Mouse (Mus musculus) gastrocnemius, adult 2 months (tissue): ENCODE measurements around the gene Car10. TPM values are rescaled to one million over a fixed set of nuclear protein-coding genes. Genes with fewer than 3 reads are reported as not detected.
A peak's percentile ranks its signal among the peaks of the same experiment; 100 is the strongest.

Source experiments
- DNase-seq: peaks from one replicate; pipeline ENCODE4 v3.0.0; 2022
- H3K27ac ChIP-seq: fragments of 200-600 bp; 2 replicates; pipeline ENCODE4 v1.8.1; 2022; ENCODE audit warnings: mild to moderate bottlenecking
- H3K4me3 ChIP-seq: fragments of 200-600 bp; 2 replicates; pipeline ENCODE4 v1.8.1; 2022; ENCODE audit warnings: mild to moderate bottlenecking, moderate library complexity
- CTCF ChIP-seq: fragments of 200-600 bp; IDR thresholded peaks from 2 replicates; pipeline ENCODE4 v1.8.1; 2022; ENCODE audit warnings: antibody characterized with exemption, mild to moderate bottlenecking, moderate library complexity
- intact Hi-C: fragments of 180-260 bp; cut with DNase I; formaldehyde crosslinking; loops from one replicate; pipeline ENCODE4 v1.15.1; 2025
- long read RNA-seq, 2 experiments: library from polyadenylated mRNA; stranded (forward); transcript quantifications; one replicate each; pipeline ENCODE4 v2.0.0; 2021
- total RNA-seq, 2 experiments: library from RNA; stranded (reverse); gene quantifications; 2 replicates each; pipeline ENCODE4 v1.2.3; 2021

Gene Car10
- total RNA-seq, result not detected
- long read RNA-seq, experiment 1, result 0 reads
- long read RNA-seq, experiment 2, result 0 reads

DNA sequence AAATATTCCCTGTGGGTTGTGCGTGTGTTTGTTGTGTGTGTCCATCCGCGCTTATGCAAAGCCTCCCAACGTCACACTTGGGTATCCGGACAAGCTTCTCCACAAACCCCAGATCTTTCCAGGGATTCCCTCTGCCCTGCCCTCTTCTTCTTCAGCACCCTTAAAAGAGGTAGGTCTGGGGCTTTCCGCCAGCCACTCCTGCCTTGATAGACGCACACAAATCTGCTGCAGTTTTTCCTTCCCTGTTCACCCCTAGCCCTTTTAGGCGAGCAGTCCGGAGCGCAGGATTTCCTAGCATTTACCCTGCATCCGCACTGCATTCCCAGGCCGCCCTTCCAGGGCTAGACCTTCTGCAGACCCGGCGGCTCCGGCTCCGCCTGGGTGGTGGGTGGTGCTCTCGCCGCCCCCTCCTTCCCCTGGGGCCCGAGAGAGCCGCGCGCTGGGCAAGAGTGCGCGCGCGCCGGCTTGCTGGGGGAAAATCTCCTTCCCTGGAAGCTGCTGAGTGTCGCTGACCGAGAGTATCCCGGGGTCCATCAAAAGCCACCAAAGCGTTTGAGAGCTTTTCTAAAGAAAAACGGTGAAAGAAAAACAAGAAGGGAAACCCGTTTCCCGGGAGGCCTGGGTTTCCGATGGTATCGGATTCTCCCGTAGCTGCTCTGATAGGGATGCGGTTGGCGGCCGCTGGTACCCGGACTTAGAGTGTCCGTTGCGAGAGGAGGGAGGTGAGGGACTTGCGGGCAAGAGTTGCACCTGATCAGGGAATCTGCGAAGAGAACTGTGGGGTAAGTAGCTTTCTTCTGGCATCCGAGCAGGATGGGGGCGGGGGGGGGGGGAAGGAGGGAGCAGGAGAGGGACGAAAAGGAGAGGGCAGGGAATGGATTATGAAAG, at the start of gene Car10:
TSS of gene Car10 (plus strand) at position 88 of the 888 bp plus-strand sequence.
- DNase-seq, result no peak
- intact Hi-C loops, result no loop called here
- Histone ChIP-seq H3K27ac (no peak within 1 kb of the TSS), H3K4me3 (peak within 1 kb of the TSS; percentile 48)
- TF ChIP-seq CTCF, result no peak

DNA sequence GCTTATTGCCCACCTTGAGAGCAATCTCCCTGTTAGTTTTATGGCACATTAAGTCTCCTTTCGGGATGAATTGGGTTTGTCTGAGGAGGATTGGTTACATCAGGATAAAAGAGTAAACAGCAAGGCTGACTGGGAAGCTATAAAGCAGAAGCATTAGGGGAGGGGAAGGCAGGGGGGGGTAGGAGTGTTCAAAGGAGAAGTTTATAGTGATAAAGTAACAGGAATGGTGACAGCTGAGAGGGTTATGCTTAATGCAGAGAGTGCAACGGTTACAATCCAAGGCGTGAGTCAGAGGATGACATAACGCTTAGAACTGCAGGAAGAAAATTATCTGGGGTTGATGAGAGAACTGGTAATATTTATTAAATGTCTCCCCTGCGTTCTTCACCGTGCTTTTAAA, 32.8 kb upstream of the Car10 start:
- Histone ChIP-seq H3K4me3 (no peak overlapping the region), H3K27ac (no peak overlapping the region)
- intact Hi-C loops, result no loop called here
- DNase-seq, result no peak
- no peak for TF ChIP-seq CTCF

DNA sequence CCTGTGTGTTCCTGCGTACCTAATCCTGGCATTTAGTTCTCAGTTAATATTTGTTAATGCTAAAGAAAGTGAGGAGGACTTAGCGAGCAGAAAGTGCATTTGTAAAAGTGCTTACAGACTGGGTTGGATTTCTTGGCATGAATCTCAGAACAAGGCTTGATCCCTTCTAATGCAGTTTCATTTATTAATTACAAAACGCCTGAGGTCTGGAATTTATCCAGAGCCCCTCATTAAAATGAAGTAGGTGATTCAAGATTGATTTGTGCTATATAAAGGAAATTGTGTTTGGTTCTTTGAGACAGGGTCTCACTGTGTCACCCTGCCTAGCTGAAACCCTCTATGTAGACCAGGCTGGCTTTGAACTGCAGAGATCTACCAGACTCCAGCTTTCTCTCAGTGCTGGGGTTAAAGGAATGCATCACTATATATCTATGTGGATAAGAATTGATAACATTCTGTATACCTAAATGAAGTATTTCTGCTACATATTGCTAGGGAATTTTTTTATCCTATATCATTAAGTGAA, 32.1 kb upstream of the Car10 start:
- DNase-seq, result no peak
- no peak for TF ChIP-seq CTCF
- intact Hi-C loops, result no loop called here

DNA sequence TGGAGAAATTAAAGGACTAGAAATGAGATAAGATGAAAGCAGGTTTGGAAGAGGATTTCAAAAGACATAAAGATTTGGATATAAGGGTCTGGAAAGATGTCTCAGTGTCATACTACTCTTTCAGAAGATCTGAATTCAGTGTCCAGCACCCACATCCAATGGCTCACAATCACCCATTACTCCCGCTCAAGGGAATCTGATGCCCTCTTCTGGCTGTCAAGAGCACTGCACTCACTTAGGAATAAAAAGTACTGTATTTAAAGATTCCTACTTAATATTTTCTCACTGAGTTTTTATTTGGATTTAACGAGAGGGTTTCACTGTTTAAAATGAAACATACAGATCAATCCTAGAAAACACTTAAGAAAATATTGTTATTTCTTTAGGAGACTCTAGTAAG, 2.2 kb upstream of the Car10 start:
- intact Hi-C loops, result no loop called here
- no peak for DNase-seq
- peak; percentile 2; the same call in 1 of the 2 replicates for TF ChIP-seq CTCF

More for the DNA sequence above, 32.1 kb upstream of the Car10 start:
- Histone ChIP-seq H3K27ac (no peak overlapping the region), H3K4me3 (no peak overlapping the region)

DNA sequence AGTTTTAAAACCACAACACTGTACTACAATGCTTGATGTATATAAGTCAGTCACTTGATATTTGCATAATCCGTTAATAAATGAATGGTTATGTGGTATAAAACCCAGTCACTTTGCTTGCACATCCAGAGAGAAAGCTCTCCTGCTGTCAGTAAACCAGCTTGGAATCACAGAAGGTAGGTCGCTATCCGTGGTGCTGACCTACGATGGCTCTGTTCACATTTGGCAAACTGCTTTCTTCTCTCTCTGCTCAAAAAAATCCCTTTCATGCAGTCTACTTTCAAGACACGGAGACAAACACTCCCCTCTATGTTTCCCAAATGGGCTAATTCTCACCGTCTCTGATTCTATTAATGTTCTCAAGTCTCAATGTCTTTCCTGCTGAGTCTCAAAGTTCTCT, 827 bp upstream of the Car10 start:
- DNase-seq, result no peak
- Histone ChIP-seq H3K4me3 (no peak overlapping the region), H3K27ac (no peak overlapping the region)
- TF ChIP-seq CTCF, result no peak
- intact Hi-C loops, result no loop called here

More for the DNA sequence above, 2.2 kb upstream of the Car10 start:
- no peak overlapping the region for H3K27ac ChIP-seq
- no peak overlapping the region for H3K4me3 ChIP-seq

DNA sequence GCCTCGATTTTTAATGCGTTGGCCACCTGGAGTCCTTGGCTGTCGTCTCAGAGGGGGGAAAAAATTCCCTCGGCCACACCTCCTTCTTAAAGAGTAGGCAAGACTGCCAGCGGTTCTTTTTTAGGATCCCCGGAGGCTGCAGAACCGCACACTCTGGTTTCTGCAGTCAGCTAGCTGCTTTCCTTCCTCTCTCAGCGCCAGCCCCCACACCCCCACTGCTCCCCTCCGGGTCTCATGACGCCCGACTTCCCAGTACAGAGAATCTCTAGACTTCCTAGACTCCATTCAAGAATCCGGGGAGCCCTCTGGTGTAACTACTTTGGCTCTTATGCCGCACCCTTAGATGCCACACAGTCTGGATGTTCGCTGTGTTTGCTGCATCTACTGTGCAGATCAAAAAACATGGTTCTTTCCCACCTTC, 387 bp upstream of the Car10 start:
- no peak for TF ChIP-seq CTCF
- no peak for DNase-seq
- H3K27ac ChIP-seq, result no peak overlapping the region
- intact Hi-C loops, result no loop called here
- no peak overlapping the region for H3K4me3 ChIP-seq

DNA sequence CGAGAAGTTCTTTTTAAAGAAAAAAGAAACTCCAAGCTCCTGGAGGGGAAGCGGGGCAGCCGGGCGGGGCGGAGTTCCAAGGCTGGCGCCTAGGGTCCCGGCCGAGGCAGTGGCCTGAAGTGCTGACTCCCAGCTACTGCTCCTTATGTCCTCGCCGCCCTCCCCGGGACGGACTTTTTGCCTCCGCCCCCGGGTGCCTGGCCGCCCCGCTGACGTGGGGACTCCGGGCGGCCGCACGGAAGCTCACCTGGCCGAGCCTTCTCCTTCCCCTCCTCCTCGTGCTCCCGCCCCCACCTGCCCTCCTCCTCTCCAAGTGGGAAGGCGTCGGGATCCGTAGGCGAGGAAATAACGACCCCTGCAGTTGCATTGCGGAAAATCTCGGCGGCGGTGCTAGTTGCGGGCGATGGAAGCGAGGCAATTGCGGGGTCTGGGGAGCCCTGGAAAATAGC, 1.1 kb downstream of the Car10 start:
- no peak for TF ChIP-seq CTCF
- intact Hi-C loops, result no loop called here
- peak overlapping the region; percentile 48 for H3K4me3 ChIP-seq
- DNase-seq, result no peak
- no peak overlapping the region for H3K27ac ChIP-seq

DNA sequence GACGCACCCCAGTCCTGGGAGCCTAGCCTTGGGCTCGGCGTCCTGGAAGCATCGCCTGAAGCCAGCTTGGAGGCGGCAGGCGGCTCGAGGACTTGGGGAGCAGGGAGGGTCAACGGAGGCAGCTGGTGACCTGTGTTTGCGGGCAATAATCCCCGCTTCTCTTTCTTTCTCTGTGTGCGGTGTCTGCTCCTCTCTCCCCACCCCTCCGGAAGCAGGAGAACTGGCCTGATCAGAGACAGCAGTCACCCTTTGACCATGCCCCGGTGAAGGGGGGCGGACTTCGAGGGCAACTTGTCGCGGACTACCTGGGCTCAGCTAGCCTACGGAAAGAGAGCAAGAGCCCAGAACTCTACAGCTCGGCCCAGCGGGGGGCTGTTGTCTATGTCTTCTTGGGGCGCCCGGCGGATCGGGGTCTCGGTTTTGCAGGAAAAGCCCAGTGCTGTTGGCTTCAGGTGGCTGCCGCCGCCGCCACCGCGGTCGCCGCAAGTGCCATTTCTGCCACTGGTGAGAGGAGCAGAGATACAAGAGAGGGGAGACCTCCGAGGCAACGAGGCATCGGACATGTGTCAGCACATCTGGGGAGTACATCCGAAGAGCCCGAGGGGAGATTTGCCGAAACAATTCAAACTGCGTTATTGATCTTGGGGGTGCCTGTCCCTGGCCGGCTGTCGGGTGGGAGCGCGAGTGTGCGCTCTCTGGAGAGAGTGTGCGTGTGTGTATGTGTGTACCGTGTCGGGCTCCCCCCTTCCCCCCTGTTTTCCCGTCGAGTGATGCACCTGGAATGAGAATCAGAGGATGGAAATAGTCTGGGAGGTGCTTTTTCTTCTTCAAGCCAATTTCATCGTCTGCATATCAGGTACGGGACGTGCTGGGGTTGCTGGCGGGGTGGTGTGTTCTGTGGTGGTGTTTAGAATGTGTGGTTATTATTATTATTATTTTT, 1.9 kb downstream of the Car10 start:
- no peak for DNase-seq
- TF ChIP-seq CTCF, result no peak
- intact Hi-C loops, result no loop called here
- Histone ChIP-seq H3K4me3 (peak overlapping the region; percentile 48), H3K27ac (no peak overlapping the region)

DNA sequence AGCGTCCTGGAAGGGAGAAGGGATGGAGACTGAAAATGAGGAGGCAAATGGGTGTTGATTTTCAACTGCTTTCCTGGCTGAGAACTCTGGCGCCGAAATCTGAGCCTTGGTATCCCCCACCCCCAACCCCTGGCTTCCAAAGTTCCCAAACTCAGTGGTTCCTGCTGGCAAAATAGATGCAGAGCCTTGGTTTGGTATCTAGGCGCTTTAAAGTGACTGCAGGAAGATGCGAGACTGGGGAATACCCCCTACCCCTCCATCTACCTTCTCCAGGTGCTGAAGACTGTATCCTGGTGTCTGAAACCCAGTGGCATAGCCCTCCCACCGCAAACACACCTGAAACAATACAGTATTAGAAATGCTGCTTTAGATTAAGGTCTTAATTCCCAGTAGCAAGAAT, 2.8 kb downstream of the Car10 start:
- intact Hi-C loops, result no loop called here
- no peak overlapping the region for H3K4me3 ChIP-seq
- TF ChIP-seq CTCF, result no peak
- DNase-seq, result no peak
- H3K27ac ChIP-seq, result no peak overlapping the region

DNA sequence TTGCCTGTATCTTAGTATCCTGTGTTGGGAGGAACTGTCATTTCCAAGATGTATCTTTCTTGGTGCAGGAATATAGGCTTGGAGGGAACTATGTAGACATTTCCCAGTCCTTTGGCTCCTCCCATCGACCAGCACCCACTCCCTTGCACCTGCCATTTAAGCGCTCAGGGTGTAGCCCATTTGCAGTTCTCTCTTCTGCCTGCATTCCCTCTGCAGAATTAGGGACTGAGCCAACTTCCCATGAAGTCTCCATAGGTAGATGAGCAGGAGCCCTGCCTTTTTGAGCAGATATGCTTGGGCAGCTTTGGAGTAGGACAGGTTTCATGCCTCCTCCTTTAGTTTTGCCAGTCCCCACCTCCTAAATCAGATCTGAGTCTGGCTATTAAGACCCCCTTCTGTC, 3.3 kb downstream of the Car10 start:
- DNase-seq, result no peak
- H3K27ac ChIP-seq, result no peak overlapping the region
- no peak for TF ChIP-seq CTCF
- intact Hi-C loops, result no loop called here
- H3K4me3 ChIP-seq, result no peak overlapping the region

DNA sequence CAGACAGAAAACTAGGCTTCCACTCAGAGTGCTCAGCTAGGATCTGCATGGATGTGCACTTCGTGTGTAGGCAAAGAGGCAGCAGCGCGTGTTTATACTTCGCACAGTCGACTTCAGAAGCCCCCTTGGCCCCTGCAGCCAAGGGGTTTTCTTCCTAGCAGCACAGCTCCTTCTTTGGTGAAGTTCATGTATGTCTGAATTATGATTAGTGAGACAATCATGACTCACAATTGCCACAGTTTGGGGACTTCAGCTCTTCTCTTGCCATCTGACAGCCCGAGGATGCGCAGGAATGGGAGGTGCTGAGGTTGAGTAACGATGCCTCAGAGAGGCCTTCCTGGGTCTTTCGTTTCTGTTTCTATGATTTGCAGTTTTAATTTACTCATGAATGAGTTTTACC, 4.5 kb downstream of the Car10 start:
- intact Hi-C loops, result no loop called here
- Histone ChIP-seq H3K4me3 (no peak overlapping the region), H3K27ac (no peak overlapping the region)
- no peak for DNase-seq
- no peak for TF ChIP-seq CTCF

DNA sequence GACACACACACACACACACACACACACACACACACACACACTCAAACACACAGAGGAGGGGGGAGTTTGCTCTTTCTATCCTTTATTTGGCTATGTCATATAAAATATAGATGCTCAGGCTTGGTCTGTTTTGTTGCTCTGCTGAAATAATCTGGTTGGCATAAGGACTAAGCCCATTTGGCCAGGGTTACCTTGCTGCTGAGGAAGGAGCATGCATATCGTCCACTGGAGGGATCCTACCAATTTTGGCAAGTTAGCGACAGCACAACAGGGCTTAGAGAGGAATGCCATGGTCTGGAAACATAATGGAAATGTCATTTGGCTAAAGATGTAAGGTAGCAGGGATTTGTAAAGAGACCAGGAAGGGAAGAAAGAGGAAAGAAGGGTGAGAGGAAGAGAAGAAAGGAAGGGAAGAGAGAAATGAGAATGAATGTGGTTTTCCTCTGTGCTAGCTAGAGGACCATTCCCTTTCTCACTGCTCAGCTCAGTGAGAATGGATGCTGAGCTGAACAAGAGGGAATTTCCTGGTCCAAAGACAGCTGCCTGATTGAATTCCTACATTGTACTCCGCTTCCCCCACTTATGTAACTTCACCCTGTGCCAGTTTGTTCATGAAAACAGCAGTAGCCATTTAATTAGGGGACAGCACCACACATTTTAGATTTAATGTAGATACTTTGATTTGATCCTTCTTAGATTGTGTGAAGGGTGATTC, 5.4 kb downstream of the Car10 start:
- no peak for DNase-seq
- no peak overlapping the region for H3K4me3 ChIP-seq
- no peak overlapping the region for H3K27ac ChIP-seq
- TF ChIP-seq CTCF, result no peak
- intact Hi-C loops, result no loop called here
